Mouse (Mus musculus) monocyte, adult 2 months (primary cell): ENCODE data around the gene Zfp966.
"Not testable (repeated sequence)": the region's sequence is repeated elsewhere in the genome, so short reads cannot be mapped to it uniquely, and the experiment has no call there.

Experiments
- DNase-seq, 2 experiments: peaks; one replicate each; pipeline ENCODE4 v3.0.0; 2022; ENCODE audit warnings: low spot score in 2 of 2, low read depth in 1 of 2

Zfp966 gene

GRCm38 (mm10) chr2:175931000-175931399 is at the start of gene Zfp966:
Zfp966 (minus strand) TSS chr2:175931100.
- not testable (repeated sequence) for DNase-seq

GRCm38 (mm10) chr2:175965031-175965430 is 34.1 kb upstream of the Zfp966 start, which contains the start of gene Gm2026:
Gm2026 (plus strand) TSS chr2:175965331.
- DNase-seq: not testable (repeated sequence)

- not testable (repeated sequence) for DNase-seq
These were observed 61.9 kb downstream of the Zfp966 start, which contains the start of gene Gm6710 for GRCm38 (mm10) chr2:175869024-175869423. Gm6710 (plus strand) TSS chr2:175869219.
